Mouse (Mus musculus) brain, adult 2 months (tissue): ENCODE measurements around the gene Zfp777.

Experiments used
- DNase-seq: peaks from one replicate; pipeline ENCODE4 v3.0.0; 2011; ENCODE audit warnings: low read depth, low spot score

Zfp777 gene

GRCm38 (mm10) chr6:48048426-48049272 is at the start of gene Zfp777:
Gene Zfp777 (minus strand): TSS chr6:48048911.
- DNase-seq = peak; percentile 94

GRCm38 (mm10) chr6:48086957-48087715 is 38.4 kb upstream of the Zfp777 start:
- no peak for DNase-seq

- DNase-seq = peak; percentile 97
These were observed 37.8 kb upstream of the Zfp777 start, which contains the start of gene Zfp746 for GRCm38 (mm10) chr6:48086471-48086878. Gene Zfp746 (minus strand): TSS chr6:48086593.

- peak; percentile 79 for DNase-seq
These were observed 37.1 kb upstream of the Zfp777 start for GRCm38 (mm10) chr6:48085521-48086404.

GRCm38 (mm10) chr6:48083733-48084191 is 35.1 kb upstream of the Zfp777 start:
- no peak for DNase-seq

GRCm38 (mm10) chr6:48081952-48082351 is 33.2 kb upstream of the Zfp777 start:
- no peak for DNase-seq

GRCm38 (mm10) chr6:48081021-48081420 is 32.3 kb upstream of the Zfp777 start:
- no peak for DNase-seq

GRCm38 (mm10) chr6:48073316-48073715 is 24.6 kb upstream of the Zfp777 start:
- no peak for DNase-seq

- no peak for DNase-seq
These were observed 18.8 kb upstream of the Zfp777 start for GRCm38 (mm10) chr6:48067492-48067891.

- DNase-seq = no peak
These were observed 16.9 kb upstream of the Zfp777 start for GRCm38 (mm10) chr6:48065587-48066075.

- no peak for DNase-seq
These were observed 15.7 kb upstream of the Zfp777 start for GRCm38 (mm10) chr6:48064451-48064850.

GRCm38 (mm10) chr6:48063940-48064339 is 15.2 kb upstream of the Zfp777 start:
- DNase-seq = no peak

GRCm38 (mm10) chr6:48060895-48061294 is 12.2 kb upstream of the Zfp777 start:
- DNase-seq = no peak

- peak; percentile 96 for DNase-seq
These were observed 11.7 kb upstream of the Zfp777 start for GRCm38 (mm10) chr6:48060421-48060820.

- no peak for DNase-seq
These were observed 3.4 kb upstream of the Zfp777 start for GRCm38 (mm10) chr6:48052136-48052535.

GRCm38 (mm10) chr6:48051666-48052065 is 3.0 kb upstream of the Zfp777 start:
- no peak for DNase-seq

- DNase-seq = no peak
These were observed 758 bp upstream of the Zfp777 start for GRCm38 (mm10) chr6:48049273-48050065.

GRCm38 (mm10) chr6:48047450-48048351 is 1.0 kb downstream of the Zfp777 start:
- DNase-seq = peak; percentile 59

- peak; percentile 37 for DNase-seq
These were observed 1.6 kb downstream of the Zfp777 start for GRCm38 (mm10) chr6:48047114-48047449.

- no peak for DNase-seq
These were observed 16.1 kb downstream of the Zfp777 start for GRCm38 (mm10) chr6:48032661-48033060.
